Mouse (Mus musculus): ENCODE results near the gene Slc29a1.

Slc29a1 gene

DNA sequence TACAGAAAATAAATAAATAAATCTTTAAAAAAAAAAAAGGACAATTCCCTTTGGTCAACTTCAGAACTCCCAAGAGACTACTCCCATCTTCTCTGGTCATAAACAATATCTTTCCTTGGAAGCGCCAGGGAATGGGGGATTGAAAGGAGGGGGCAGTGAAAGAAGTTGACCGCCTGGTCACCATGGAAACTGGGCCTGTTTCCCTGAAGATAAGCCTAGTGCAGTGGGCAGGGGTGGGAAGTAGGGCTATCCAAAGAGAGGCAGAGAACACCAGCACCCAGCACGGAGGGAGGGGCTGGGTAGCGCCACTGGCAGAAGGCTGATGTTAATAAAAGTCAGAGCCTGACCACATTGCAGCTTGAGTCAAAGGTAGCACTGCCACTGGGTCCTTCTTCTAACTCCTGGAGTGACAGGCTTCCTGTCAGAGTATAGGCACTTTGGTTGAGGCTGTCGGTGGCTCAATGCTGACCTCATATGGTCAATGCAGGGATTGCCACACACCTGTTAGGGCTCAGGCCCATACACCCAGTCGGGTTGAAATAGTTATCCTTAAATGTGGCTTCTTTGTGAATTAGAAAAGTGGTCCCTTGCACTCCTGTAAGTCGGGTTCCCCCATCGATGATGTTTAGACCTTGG lies 47.5 kb downstream of the Slc29a1 start:
- no peak for DNase-seq (ENCODE audit: low read depth, low spot score)

DNA sequence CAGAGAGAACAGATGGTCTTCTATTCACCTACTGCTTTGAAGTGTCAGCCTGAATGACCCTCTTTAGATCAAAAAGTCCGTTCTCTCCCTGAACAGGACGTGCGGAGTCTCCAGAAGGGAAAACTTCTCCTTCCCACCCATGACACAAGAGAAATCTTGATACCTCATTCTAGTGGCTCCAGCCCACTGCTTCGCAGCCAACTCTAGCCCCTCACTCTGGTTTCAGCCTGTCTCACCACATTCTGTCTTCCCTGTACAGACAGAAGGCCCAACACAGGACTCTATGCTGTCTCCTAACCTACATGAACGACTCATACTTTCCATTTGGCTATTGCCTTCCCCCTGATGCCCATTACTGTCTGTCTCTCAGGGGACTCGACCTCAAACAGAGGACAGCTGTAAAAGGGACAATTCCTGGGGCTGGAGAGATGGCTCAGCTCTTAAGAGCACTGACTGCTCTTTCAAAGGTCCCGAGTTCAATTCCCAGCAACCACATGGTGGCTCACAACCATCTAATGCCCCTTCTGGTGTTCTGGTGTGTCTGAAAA lies 48.1 kb downstream of the Slc29a1 start:
- no peak for DNase-seq (ENCODE audit: low read depth, low spot score)

DNA sequence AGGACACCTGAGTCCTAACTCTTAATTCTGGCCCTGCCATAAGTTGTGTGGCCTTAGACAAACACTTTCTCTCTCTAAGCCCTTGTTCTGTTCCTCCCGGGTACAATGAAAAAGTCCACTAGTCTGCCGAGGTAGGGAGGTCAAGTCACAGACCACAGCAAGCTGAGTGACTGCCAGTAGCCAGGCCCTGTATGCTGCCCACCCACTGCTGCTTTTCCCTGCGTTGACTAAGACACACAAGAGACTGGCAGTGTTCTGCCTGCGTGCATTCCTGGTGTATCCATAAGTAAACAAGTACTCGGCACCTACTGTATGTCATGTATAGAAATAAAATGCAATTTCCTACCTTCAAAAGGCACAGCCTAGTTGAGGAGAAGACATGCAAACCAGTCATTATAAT lies 49.2 kb downstream of the Slc29a1 start:
- no peak for DNase-seq (ENCODE audit: low read depth, low spot score)

DNA sequence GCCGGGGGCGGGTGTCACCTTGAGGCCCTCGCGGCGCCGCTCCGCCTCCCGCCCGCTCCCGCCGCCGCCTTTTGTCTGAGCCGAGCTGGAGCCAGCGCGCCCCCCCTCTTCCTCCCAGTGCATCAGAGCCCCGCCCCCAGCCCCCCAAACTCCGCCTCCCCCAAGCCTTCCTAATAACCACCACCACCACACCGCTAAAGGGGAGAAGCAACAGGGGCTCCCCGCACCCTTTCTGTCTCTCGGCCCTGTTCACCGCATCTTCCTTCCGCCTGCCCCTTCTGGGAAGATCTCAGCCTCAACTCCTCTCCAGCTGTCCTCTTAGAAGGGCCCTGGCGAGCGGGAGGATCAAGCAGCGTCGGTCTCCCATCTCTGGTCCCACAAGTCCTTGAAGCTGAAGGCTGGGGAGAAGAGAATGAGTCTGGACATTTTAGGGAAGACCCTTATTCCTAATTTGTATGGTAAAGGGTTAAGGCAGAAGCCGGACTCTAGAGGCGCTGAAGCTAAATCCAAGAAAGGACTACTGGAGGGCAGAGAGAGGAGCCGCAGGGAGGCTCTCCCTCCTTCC lies 49.7 kb downstream of the Slc29a1 start, which contains the start of gene Tmem151b:
Tmem151b (minus strand) TSS at position 61 of the 565 bp plus-strand sequence.
- DNase-seq (ENCODE audit: low read depth, low spot score), result no peak

- DNase-seq (ENCODE audit: low read depth, low spot score), result no peak
These were observed 50.6 kb downstream of the Slc29a1 start for GRCm38 (mm10) chr17:45548541-45549512.

GRCm38 (mm10) chr17:45547461-45548190 lies 51.8 kb downstream of the Slc29a1 start:
- no peak for DNase-seq (ENCODE audit: low read depth, low spot score)

GRCm38 (mm10) chr17:45546941-45547340 lies 52.5 kb downstream of the Slc29a1 start:
- DNase-seq (ENCODE audit: low read depth, low spot score), result no peak

- DNase-seq (ENCODE audit: low read depth, low spot score), result no peak
These were observed 54.0 kb downstream of the Slc29a1 start for GRCm38 (mm10) chr17:45545278-45545961.

GRCm38 (mm10) chr17:45544873-45545277 lies 54.5 kb downstream of the Slc29a1 start:
- DNase-seq (ENCODE audit: low read depth, low spot score), result no peak

- no peak for DNase-seq (ENCODE audit: low read depth, low spot score)
These were observed 55.2 kb downstream of the Slc29a1 start for GRCm38 (mm10) chr17:45544001-45544872.

DNA sequence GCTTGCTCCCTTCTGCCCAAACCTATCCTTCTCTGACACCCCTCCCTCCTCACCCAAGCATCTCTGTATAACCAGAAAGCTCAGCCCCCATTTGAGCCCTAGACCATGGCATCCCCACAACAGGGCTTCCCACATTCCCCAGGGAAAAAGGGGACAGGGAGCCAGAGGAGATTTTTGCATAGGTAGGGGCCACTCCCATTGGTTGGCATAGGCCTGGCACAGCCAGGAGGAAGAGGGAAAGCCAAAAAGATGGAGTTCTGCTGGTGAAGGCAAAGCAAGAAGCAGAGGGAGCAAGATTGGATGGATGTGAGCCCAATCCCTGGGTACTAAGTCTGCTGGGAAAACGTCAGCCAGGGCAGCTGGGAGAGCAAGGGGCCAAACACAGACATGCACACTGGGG lies 56.3 kb downstream of the Slc29a1 start:
- no peak for DNase-seq (ENCODE audit: low read depth, low spot score)

GRCm38 (mm10) chr17:45542705-45543104 lies 56.7 kb downstream of the Slc29a1 start:
- no peak for DNase-seq (ENCODE audit: low read depth, low spot score)

- no peak for DNase-seq (ENCODE audit: low read depth, low spot score)
These were observed 57.3 kb downstream of the Slc29a1 start for GRCm38 (mm10) chr17:45542129-45542528.

- no peak for DNase-seq (ENCODE audit: low read depth, low spot score)
These were observed 59.7 kb downstream of the Slc29a1 start for GRCm38 (mm10) chr17:45539664-45540063.

GRCm38 (mm10) chr17:45538394-45538793 lies 61.0 kb downstream of the Slc29a1 start:
- DNase-seq (ENCODE audit: low read depth, low spot score), result no peak

DNA sequence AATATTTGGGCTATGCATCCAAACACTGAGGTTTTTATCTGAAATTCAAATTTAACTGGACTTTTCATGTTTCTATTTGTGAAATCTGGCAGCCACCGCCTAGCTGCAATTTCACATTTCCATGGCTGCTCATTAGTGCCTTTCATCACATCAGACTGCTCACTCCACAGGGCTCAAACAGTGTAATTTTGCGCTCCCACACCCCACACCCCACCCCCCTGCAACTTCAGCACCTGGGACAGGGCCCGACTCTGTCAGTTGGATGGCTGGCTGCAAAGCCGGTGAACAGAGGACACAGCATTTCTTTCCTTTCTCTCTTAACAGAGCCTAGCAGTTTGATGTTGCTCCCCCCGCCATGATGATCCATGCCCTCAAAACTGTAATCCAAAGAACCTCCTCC lies 63.1 kb downstream of the Slc29a1 start:
- DNase-seq (ENCODE audit: low read depth, low spot score), result no peak
